Mouse (Mus musculus) embryo, embryonic 9.5 days (tissue): ENCODE results near the gene Zfp423.
A peak's percentile ranks its signal among the peaks of the same experiment; 100 is the strongest.

Source experiments
- DNase-seq: peaks from one replicate; pipeline ENCODE4 v3.0.0-alpha.2; 2017; ENCODE audit errors: extremely low spot score

Gene Zfp423

GRCm38 (mm10) chr8:87803437-87803836, 156.0 kb downstream of the Zfp423 start:
- no peak for DNase-seq

DNA sequence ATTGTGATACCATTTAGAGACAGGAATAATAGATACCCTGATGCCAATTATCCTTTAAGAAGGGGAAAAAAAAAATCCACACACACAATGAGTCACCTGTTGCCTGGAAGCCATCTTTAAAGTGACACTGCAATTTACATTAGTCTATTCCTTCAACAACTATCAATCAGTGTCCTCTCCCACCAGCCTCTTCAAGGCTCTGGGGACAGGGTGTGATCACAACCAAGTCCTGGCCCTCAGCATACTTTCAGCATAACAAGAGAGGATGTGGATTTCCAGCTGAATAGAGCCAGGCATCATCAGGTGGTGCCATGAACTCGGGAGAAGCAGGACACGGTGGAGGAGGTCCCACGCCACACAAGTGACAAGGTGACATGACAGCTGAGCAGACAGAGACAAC, 156.8 kb downstream of the Zfp423 start:
- no peak for DNase-seq

DNA sequence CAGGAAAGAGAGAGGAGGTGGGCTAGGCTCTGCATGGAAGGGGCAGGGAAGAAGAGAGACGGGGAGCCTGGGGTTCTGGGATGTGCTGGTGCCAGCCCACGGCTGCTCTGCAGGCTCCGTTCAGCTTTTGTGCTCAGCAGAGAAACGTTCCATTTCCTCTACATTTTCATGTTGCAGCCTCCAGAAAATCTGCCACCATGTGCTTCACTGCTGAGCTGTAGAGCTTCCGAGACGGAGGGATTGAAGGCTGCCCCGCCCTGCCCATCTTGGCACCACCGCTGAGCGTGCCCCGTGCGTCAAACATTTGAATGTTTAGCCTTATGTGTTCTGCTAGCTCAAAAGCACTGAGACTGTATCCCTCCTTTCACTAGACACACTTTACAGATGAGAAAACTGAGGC, 159.3 kb downstream of the Zfp423 start:
- DNase-seq, result no peak

DNA sequence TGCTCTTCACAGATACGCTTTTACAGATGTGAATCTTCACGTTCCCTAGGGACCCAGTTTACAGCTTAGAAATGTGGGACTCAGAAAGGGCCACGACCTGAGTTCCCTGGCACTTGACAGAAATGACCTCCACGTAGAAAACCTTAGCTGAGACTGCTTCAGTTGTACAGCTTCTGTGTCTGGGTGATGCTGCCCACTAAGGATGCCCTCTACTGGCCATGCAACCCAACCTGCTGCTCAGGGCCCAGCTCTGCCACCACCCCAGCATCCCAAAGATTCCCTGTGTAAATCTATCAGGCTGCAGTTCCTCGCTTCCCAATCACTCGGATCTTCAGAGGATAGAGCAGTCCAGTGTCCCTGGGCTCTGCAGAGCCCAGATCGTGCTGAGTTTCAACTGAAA, 163.2 kb downstream of the Zfp423 start:
- no peak for DNase-seq

GRCm38 (mm10) chr8:87794639-87795038, 164.8 kb downstream of the Zfp423 start:
- DNase-seq, result no peak

DNA sequence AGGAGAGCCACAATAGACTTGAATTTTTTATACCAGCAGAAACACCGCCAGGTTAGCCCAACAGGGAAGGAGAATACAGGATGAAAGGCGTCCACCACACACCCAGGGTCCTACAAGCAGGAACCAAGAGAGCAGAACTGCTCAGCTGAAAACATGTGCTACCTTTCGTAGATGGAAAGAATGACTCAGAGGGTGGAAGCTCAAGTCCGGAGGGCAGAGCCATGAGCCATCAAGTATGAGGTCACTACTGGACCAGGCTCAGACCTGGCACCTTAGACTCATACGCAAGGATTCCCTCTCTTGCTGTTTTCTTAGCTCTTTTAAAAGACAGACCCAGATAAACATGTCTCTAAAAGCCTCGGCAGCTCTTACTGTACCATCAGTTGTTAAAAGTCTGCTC, 168.3 kb downstream of the Zfp423 start:
- no peak for DNase-seq

- peak; percentile 15 for DNase-seq
Observed at GRCm38 (mm10) chr8:87784641-87785439, 174.6 kb downstream of the Zfp423 start.

GRCm38 (mm10) chr8:87784227-87784626, 175.2 kb downstream of the Zfp423 start:
- DNase-seq, result peak; percentile 64

DNA sequence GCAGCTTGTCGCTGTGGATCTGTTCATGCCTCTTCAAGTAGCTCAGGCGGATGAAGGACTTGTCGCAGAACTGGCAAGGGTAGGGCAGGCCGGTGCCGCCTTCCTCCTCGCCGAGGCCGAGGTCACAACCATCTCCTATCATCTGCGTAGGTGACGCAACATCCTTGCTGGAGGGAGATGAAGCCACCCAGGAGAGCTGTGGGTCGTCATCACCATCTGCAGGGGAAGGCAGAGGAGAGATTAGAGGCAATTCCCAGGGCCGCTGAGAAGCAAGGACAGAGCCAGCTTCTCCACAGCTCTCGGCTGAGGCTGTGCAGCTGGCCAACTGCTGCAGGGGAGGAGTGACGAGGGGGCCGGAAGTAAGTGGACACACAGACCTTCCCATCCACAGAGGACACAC, 176.2 kb downstream of the Zfp423 start:
- DNase-seq, result no peak

DNA sequence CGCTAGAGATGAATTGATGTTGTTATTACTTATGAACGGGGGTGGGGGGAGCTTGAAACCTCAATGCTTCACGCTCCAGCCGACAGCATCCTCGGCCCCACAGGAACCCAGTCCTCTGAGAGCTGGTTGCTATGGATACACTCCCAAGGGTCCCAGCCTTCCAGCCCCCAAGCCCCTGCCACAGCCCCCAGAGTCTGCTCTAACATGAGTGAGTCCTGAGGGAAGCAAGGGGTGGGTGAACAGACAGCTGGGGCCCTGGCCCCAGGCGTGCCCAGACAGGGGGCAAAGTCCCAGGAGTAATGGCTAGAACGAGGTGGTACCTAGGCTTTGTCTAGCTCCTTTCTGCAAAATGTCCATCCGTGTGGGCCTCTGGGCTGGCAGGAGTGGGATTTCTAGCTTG, 181.8 kb downstream of the Zfp423 start:
- DNase-seq, result no peak

GRCm38 (mm10) chr8:87775889-87776288, 183.5 kb downstream of the Zfp423 start:
- no peak for DNase-seq

DNA sequence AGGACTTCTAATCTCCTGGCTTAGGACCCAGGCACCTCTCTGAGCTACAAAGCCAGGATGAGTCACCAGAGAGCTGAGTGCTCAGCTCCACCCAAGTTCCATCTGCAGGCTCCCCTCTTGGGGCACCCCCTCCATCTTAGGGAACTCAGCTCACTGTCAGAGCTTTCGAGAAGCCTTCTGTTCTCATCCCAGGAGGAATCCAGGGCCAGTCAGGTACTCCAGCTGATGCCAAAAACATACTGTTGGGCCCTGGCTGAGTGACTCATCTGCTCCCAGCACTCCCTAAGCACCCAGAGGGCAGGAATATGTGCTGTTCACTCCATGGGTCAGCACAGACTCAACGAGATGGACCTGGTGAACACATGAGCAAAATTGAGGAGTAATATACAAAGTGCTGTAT, 184.4 kb downstream of the Zfp423 start:
- DNase-seq, result no peak

GRCm38 (mm10) chr8:87772894-87773502, 186.4 kb downstream of the Zfp423 start:
- no peak for DNase-seq

- no peak for DNase-seq
Observed at GRCm38 (mm10) chr8:87767882-87768281, 191.5 kb downstream of the Zfp423 start.

GRCm38 (mm10) chr8:87765276-87765675, 194.1 kb downstream of the Zfp423 start:
- DNase-seq, result no peak

- peak; percentile 15 for DNase-seq
Observed at GRCm38 (mm10) chr8:87758750-87759149, 200.6 kb downstream of the Zfp423 start.

DNA sequence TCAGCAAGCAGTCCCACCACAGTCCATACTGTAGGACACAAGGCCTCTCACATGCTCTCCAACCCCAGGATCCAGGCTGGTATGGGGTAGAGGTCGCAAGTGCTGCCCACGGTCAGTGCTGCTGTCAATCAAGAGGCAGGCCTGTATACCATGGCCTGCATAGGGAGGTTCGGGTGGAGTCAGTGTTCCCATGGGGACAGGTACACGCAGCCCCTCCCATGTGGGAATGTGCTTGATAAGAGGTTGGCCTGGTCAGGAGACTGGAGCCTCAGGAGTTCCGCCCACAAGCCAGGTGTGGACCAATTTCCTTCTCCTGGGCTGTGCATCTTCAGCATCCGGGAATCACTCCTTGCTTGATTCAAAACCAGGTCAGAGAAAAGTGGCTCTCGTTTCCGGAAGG, 204.5 kb downstream of the Zfp423 start:
- DNase-seq, result no peak

DNA sequence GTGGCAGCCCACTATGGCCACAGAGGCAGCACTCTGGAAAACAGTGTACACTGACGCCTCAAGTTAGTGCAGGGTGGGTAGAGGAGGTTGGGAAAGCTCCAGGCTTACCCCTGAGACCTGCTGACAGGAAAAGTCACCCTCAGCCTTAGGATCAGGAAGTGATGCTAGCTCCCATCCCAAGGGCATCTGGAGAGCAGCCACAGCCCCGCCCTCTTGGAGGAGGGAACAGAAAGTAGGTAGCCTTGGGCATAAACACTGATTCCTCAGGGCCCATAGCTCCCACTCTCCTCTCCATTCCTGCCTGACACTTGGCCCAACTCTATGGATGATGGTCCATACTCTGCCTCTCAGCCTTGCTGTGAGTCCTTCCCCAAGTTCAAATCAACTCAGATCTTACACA, 205.8 kb downstream of the Zfp423 start:
- DNase-seq, result no peak

DNA sequence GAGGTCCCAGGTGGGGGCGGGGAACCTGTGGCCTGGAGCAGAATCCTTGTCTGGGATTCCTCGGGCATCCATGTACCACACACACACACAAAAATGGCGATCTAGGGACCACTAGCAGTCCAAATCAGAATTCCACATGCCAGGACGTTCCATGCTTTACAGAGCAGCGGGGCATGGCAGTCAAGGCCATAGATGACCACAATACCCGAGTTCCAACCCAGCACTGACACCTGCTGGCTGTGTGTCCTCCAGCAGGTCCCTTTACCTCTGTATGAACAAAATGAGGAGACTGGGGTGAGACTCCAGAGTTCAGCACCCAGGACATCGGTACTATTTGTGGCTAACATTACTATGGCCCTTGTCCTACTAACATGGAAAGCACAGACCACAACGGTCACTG, 206.2 kb downstream of the Zfp423 start:
- peak; percentile 31 for DNase-seq

- no peak for DNase-seq
Observed at GRCm38 (mm10) chr8:87752710-87753109, 206.7 kb downstream of the Zfp423 start.

DNA sequence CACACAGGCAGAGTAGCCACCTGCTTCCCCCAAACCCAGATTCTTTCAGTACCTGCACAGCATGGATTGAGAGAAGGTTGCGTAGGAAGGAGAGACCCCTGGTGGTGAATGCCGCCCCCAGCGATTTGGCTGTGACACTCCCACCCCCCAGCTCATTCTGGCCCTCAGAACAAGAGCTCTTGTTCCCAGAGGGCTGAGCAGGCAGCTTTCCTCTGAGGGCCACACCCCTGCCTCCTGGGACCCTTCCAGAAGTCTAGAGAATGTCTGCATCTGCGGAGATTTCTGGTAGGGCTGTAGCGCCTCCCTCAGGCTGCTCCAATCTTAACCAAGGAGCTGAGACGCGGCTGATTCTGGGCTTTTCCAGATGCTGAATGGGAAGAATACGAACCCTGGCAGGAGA, 211.8 kb downstream of the Zfp423 start:
- DNase-seq, result peak; percentile 49

GRCm38 (mm10) chr8:87747142-87747541, 212.3 kb downstream of the Zfp423 start:
- DNase-seq, result peak; percentile 30

DNA sequence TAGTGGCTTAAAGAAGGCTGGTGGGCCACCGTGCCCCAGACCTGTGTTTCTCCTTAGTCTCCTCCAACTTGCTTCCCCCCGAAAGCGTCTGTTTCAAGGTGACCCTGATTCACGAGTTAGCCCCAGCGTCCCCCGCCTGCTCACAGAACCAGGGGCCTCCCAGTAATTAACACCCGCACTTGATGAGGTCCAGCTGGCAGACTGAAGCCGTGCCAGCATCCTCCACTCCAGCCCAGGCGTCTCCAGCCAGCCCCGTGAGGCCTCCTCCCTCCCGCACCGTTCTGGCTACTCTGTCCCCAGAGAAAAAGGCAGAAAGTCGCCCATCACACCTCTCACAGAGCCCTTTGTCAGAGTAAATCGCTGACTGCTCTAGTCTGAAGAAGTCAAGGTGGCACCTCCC, 213.3 kb downstream of the Zfp423 start:
- DNase-seq, result no peak
